Mouse (Mus musculus) lung, postnatal 0 days (tissue): Measurements from ENCODE around the gene Ankrd55.

Experiments used
- CTCF ChIP-seq: IDR thresholded peaks from 2 replicates; pipeline ENCODE4 v1.5.1; 2016; ENCODE audit warnings: antibody characterized with exemption, mild to moderate bottlenecking
- EP300 ChIP-seq: IDR thresholded peaks from 2 replicates; pipeline ENCODE4 v1.6.1; 2016; ENCODE audit warnings: antibody characterized with exemption, mild to moderate bottlenecking, control low read depth

DNA sequence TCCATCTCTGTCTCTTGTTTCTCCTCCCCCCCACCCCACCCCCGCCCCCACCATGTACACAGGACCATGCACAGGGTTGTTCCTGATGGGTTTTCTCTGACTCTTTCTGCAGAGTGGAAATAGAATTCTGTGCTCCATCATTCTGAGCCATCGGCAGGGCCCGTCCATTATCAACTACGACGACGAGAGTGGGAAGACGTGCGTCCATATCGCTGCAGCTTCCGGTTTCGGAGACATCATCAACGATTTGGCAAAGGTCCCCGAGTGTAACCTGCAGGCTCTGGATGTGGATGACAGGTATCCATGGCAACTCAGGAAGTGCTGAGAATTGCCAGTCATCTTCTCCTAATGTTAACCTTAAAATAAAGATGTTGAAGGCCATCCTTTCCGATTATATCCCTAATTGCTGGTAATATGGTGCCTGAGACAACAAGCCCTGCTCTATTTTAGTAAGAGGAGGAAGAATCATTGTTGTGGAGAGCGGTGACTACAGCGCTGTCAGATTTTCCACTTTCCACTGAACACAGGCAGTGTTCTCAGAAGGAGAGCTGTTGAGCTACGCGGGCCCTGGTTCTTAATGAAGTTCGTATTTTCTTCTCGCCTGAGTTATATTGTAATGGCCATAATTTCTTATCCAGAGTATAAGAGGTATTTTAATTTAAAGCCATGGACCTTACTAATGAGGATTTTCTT lies 67.7 kb downstream of the Ankrd55 start:
- TF ChIP-seq CTCF (no peak), EP300 (no peak)
